In the genomic region with DNA sequence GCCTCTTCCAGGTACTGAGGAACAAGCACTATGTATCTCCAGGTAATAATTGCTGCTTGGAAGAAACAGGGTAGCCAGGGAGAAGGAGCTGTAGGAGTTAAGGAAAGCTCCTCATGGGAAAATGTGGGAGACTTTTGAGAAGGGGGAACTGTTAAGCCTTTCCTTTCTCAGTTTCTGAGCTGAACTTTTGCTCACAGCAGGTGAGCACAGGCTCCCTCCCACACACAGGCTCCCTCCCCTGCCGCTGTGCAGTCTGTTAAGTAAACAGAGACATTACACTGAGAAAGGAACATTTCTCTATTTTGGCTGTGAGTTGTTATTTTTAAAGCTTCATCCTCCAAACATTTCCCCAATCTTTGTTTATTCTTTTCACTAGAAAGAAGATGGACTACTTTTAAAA, we compare ENCODE assay signal across 21 mouse cellular contexts.
A peak's percentile ranks its signal among the peaks of the same experiment; 100 is the strongest.
DNase-seq lines count a peak whose midpoint lies in the region; ATAC-seq and TF ChIP-seq lines count a peak whose summit lies in the region.
"Had no signal": no experiment of that assay in that cellular context is flagged by ENCODE, and none has a peak within 500 bp of the region (broad histone marks: within the 10 kb centered on the region; RNA-seq: fewer than 3 reads in every experiment).

No protein-coding gene starts in this region.

- WGBS in kidney, postnatal 0 days, result 27% methylated on average over 1 of the region's 1 CpGs
- 25% methylated on average over 1 of the region's 1 CpGs for WGBS in hindbrain, postnatal 0 days

- peak; percentile 7 for DNase-seq in kidney, postnatal 0 days (ENCODE audit: low spot score)
- DNase-seq in kidney, adult 8-10 months, result no peak
- peak; percentile 18 to 29 for DNase-seq in left cerebral cortex, postnatal 14 days (ENCODE audit: low spot score in 2 of 2)
- no peak for DNase-seq in left cerebral cortex, postnatal 10 days (ENCODE audit: extremely low spot score in 1 of 2, low spot score in 2 of 2)
- DNase-seq in brain, adult 2 months (ENCODE audit: low read depth, low spot score), result peak; percentile 68
- peak; percentile 29 to 36 for DNase-seq in right cerebral cortex, postnatal 10 days (ENCODE audit: low spot score in 2 of 2)
- no peak for DNase-seq in hindbrain, postnatal 0 days (ENCODE audit: low spot score)
- DNase-seq: adrenal gland, adult 8-10 months; adrenal gland, postnatal 36 days; cerebellum, adult 11 months; cerebellum, adult 8-10 months; gastrocnemius, postnatal 10 days; heart, adult 18-20 months; heart, postnatal 14 days had no signal

- no peak overlapping the region for H3K27ac ChIP-seq in kidney, postnatal 0 days
- no peak overlapping the region for H3K27ac ChIP-seq in hindbrain, postnatal 0 days
- H3K27ac ChIP-seq: embryonic facial prominence, embryonic 12.5 days; heart, embryonic 15.5 days; hindbrain, embryonic 13.5 days had no signal

- intact Hi-C loops in left cerebral cortex, postnatal 14 days (cut with DNase I), result no loop called here
- intact Hi-C loops in left cerebral cortex, postnatal 10 days (cut with DNase I), result no loop called here

- H3K9ac ChIP-seq in kidney, postnatal 0 days (ENCODE audit: low read depth, low read length), result no peak overlapping the region
- no peak overlapping the region for H3K9ac ChIP-seq in hindbrain, postnatal 0 days (replicated peaks; ENCODE audit: low read length)
- H3K9ac ChIP-seq: embryonic facial prominence, embryonic 12.5 days; heart, embryonic 15.5 days; hindbrain, embryonic 13.5 days had no signal

- H3K36me3 ChIP-seq in kidney, postnatal 0 days (ENCODE audit: insufficient read depth, low read length), result no peaks in the 10 kb centered on the region
- H3K36me3 ChIP-seq in hindbrain, postnatal 0 days (ENCODE audit: insufficient read depth, low read length), result no peaks in the 10 kb centered on the region
- H3K36me3 ChIP-seq: embryonic facial prominence, embryonic 12.5 days; G1E; heart, embryonic 15.5 days; hindbrain, embryonic 13.5 days had no signal

- H3K4me3 ChIP-seq in kidney, postnatal 0 days (replicated peaks; ENCODE audit: low read depth, low read length), result no peak overlapping the region
- no peak overlapping the region for H3K4me3 ChIP-seq in hindbrain, postnatal 0 days (ENCODE audit: low read length)
- H3K4me3 ChIP-seq: embryonic facial prominence, embryonic 12.5 days; heart, embryonic 15.5 days; hindbrain, embryonic 13.5 days had no signal

- 0 out of 2 replicates have a peak, but pooled peaks cover 4% of the 10 kb centered on the region for H3K4me1 ChIP-seq in kidney, postnatal 0 days (replicated peaks; ENCODE audit: insufficient read depth, low read length)
- H3K4me1 ChIP-seq in hindbrain, postnatal 0 days (ENCODE audit: insufficient read depth, low read length), result no peaks in the 10 kb centered on the region
- H3K4me1 ChIP-seq: embryonic facial prominence, embryonic 12.5 days; heart, embryonic 15.5 days; hindbrain, embryonic 13.5 days had no signal

- no peak overlapping the region for H3K4me2 ChIP-seq in kidney, postnatal 0 days (ENCODE audit: low read length)
- H3K4me2 ChIP-seq in hindbrain, postnatal 0 days (ENCODE audit: low read depth, low read length), result no peak overlapping the region
- H3K4me2 ChIP-seq: embryonic facial prominence, embryonic 12.5 days; heart, embryonic 11.5 days; heart, embryonic 15.5 days; hindbrain, embryonic 13.5 days had no signal

- no peak for ATAC-seq in kidney, postnatal 0 days (replicated peaks; ENCODE audit: low FRiP score, low read depth)
- ATAC-seq in CD4-positive, CD25-positive, alpha-beta regulatory T cell, adult 4 months, result no peak
- ATAC-seq in hindbrain, postnatal 0 days, result no peak
- ATAC-seq: forebrain, embryonic 16.5 days had no signal

- TF ChIP-seq CTCF in kidney, postnatal 0 days (IDR thresholded peaks at IDR 0.05; ENCODE audit: low read depth), result no peak
- no peak for TF ChIP-seq CTCF in hindbrain, postnatal 0 days (IDR thresholded peaks at IDR 0.05; ENCODE audit: low read depth)

- H3K27me3 ChIP-seq in kidney, postnatal 0 days (ENCODE audit: insufficient read depth, low read length), result no peaks in the 10 kb centered on the region
- H3K27me3 ChIP-seq in hindbrain, postnatal 0 days (ENCODE audit: insufficient read depth, low read length), result no peaks in the 10 kb centered on the region
- H3K27me3 ChIP-seq: embryonic facial prominence, embryonic 12.5 days; heart, embryonic 15.5 days; hindbrain, embryonic 13.5 days had no signal

- H3K9me3 ChIP-seq in kidney, postnatal 0 days (replicated peaks; ENCODE audit: low read length), result no peaks in the 10 kb centered on the region
- H3K9me3 ChIP-seq in hindbrain, postnatal 0 days (ENCODE audit: low read length), result no peaks in the 10 kb centered on the region
- H3K9me3 ChIP-seq: embryonic facial prominence, embryonic 12.5 days; G1E; heart, embryonic 15.5 days; hindbrain, embryonic 13.5 days had no signal

Comparison
In these comparisons a context has a peak if more than half of its experiments do, and no peak if none do; other contexts are left out.
1. DNase-seq: peak in kidney, postnatal 0 days (single experiment), left cerebral cortex, postnatal 14 days (2 of 2), brain, adult 2 months (single experiment) and right cerebral cortex, postnatal 10 days (2 of 2); none in kidney, adult 8-10 months (0 of 2), left cerebral cortex, postnatal 10 days (0 of 2) and hindbrain, postnatal 0 days (single experiment).